Mouse (Mus musculus) limb, embryonic 15.5 days (tissue): Measurements from ENCODE around the gene Ecel1. TPM values are rescaled to one million over a fixed set of nuclear protein-coding genes. Genes with fewer than 3 reads are reported as not detected.

Experiments used
- polyA plus RNA-seq: library from polyadenylated mRNA; unstranded; fragments of >200 nt; fragmentation: Nextera tagmentation; extraction: Ambion mirVana; gene quantifications from 2 replicates; pipeline ENCODE4 v1.2.1, GENCODE M21; 2015

Ecel1 gene
- polyA plus RNA-seq, 1 experiment from 2014 or later = 0.55 TPM

Other genes with a start within 250 kb of the Ecel1 start
- not detected in 2 replicates for gene Alppl2, start 66.6 kb downstream of the Ecel1 start, polyA plus RNA-seq
- 0.10 TPM in 1 of 2 replicates, not detected in the other for gene Alpi, start 54.9 kb downstream of the Ecel1 start, polyA plus RNA-seq
- gene Akp3, start 31.5 kb downstream of the Ecel1 start, polyA plus RNA-seq = not detected in 2 replicates
- gene Prss56, start 26.8 kb upstream of the Ecel1 start, polyA plus RNA-seq = 0.12 and 0.19 TPM in 2 replicates
- 5.0 and 14.4 TPM in 2 replicates for gene Chrnd, start 34.1 kb upstream of the Ecel1 start, polyA plus RNA-seq
- gene Chrng, start 48.1 kb upstream of the Ecel1 start, polyA plus RNA-seq = 14.3 and 38.1 TPM in 2 replicates
- 176 and 179 TPM in 2 replicates for gene Eif4e2, start 57.4 kb upstream of the Ecel1 start, polyA plus RNA-seq
- 3.0 and 3.4 TPM in 2 replicates for gene Efhd1, start 107.8 kb upstream of the Ecel1 start, polyA plus RNA-seq
- 49.6 and 57.5 TPM in 2 replicates for gene Gigyf2, start 170.5 kb upstream of the Ecel1 start, polyA plus RNA-seq
- 0.89 and 1.2 TPM in 2 replicates for gene Kcnj13, start 238.2 kb upstream of the Ecel1 start, polyA plus RNA-seq